In genomic region chr8:120737166-120737565, GRCm38 (mm10) we compare ENCODE assay signal across 8 mouse cellular contexts. TPM values are rescaled to one million over a fixed set of nuclear protein-coding genes. Genes with fewer than 3 reads are reported as not detected.
A peak's percentile ranks its signal among the peaks of the same experiment; 100 is the strongest.
DNase-seq lines count a peak whose midpoint lies in the region; ATAC-seq and TF ChIP-seq lines count a peak whose summit lies in the region.
"Had no signal": no experiment of that assay in that cellular context is flagged by ENCODE, and none has a peak within 500 bp of the region (broad histone marks: within the 10 kb centered on the region; RNA-seq: fewer than 3 reads in every experiment).

No protein-coding gene starts in this region.

- TF ChIP-seq POLR2A in bone marrow macrophage, adult 2 months (IDR thresholded peaks at IDR 0.05; ENCODE audit: borderline replicate concordance, low read depth, low read length), result no peak

- H3K9ac ChIP-seq in kidney, embryonic 15.5 days, result no peak overlapping the region
- H3K9ac ChIP-seq in liver, embryonic 13.5 days, result no peak overlapping the region; the same call in 1 of the 2 replicates

- H3K4me3 ChIP-seq in kidney, embryonic 15.5 days (replicated peaks), result peak overlapping the region; percentile 47; the same call in 1 of the 2 replicates
- H3K4me3 ChIP-seq in bone marrow macrophage, adult 2 months (ENCODE audit: insufficient read depth, low read length), result peak overlapping the region; percentile 91
- peak overlapping the region; percentile 47 for H3K4me3 ChIP-seq in liver, embryonic 13.5 days (replicated peaks)

- DNase-seq in kidney, postnatal 14 days, result no peak
- peak; percentile 58 for DNase-seq in A20 (ENCODE audit: low read depth, low spot score)
- no peak for DNase-seq in liver, embryonic 13.5 days
- DNase-seq in adrenal gland, postnatal 14 days, result no peak
- DNase-seq in frontal cortex, postnatal 25 days (ENCODE audit: low spot score in 2 of 2), result no peak

- H3K4me2 ChIP-seq in kidney, embryonic 15.5 days, result peak overlapping the region; percentile 87; the same call in 1 of the 2 replicates
- H3K4me2 ChIP-seq in liver, embryonic 13.5 days, result peak overlapping the region; percentile 67

- whole genome bisulfite sequencing in kidney, embryonic 15.5 days, result 67% methylated on average over 7 of the region's 7 CpGs
- 42% methylated on average over 7 of the region's 7 CpGs for WGBS in liver, embryonic 13.5 days (ENCODE audit: insufficient replicate concordance)

- H3K27ac ChIP-seq in kidney, embryonic 15.5 days, result no peak overlapping the region
- peak overlapping the region; percentile 83 for H3K27ac ChIP-seq in bone marrow macrophage, adult 2 months (ENCODE audit: insufficient read depth, low read depth, low read length)
- H3K27ac ChIP-seq in liver, embryonic 13.5 days, result no peak overlapping the region

- peaks cover 25% of the 10 kb centered on the region for H3K4me1 ChIP-seq in kidney, embryonic 15.5 days
- peaks cover 32% of the 10 kb centered on the region for H3K4me1 ChIP-seq in bone marrow macrophage, adult 2 months (ENCODE audit: control insufficient read depth, insufficient read depth, low read length)
- H3K4me1 ChIP-seq in liver, embryonic 13.5 days (replicated peaks), result 0 out of 2 replicates have a peak, but pooled peaks cover 3% of the 10 kb centered on the region

- TF ChIP-seq CTCF in bone marrow macrophage, adult 2 months (IDR thresholded peaks at IDR 0.05; ENCODE audit: low read depth, low read length), result no peak

- H3K9me3 ChIP-seq in kidney, embryonic 15.5 days (replicated peaks), result no peaks in the 10 kb centered on the region
- no peaks in the 10 kb centered on the region for H3K9me3 ChIP-seq in liver, embryonic 13.5 days (replicated peaks)

- peaks cover 56% of the 10 kb centered on the region for H3K27me3 ChIP-seq in kidney, embryonic 15.5 days
- peaks cover 47% of the 10 kb centered on the region for H3K27me3 ChIP-seq in liver, embryonic 13.5 days

- ATAC-seq in kidney, embryonic 15.5 days (replicated peaks; ENCODE audit: low FRiP score), result no peak
- ATAC-seq in liver, embryonic 13.5 days (ENCODE audit: low read depth), result no peak

- no peaks in the 10 kb centered on the region for H3K36me3 ChIP-seq in kidney, embryonic 15.5 days
- no peaks in the 10 kb centered on the region for H3K36me3 ChIP-seq in liver, embryonic 13.5 days

RNA-seq across cellular contexts. Expression of gene Irf8, which starts 1.0 kb away (rescaled TPM):
- polyA plus RNA-seq in kidney, embryonic 15.5 days (2015; fragmentation: Nextera tagmentation; extraction: Ambion mirVana), result 9.6 and 11.5 TPM in 2 replicates
- 157 and 163 TPM in 2 replicates for polyA plus RNA-seq in bone marrow macrophage, adult 2 months (2012; ENCODE audit: insufficient read depth, insufficient read length, missing spikeins)
- 11.6 and 12.1 TPM in 2 replicates for polyA plus RNA-seq in liver, embryonic 13.5 days (2015; fragmentation: Nextera tagmentation; extraction: Ambion mirVana)
- 16.9 and 31.7 TPM in 2 replicates for total RNA-seq in adrenal gland, postnatal 14 days (2021)
- total RNA-seq: MEL had no signal

Comparison
In these comparisons a context has a peak if more than half of its experiments do, and no peak if none do; other contexts are left out.
1. RNA of gene Irf8, which starts 1.0 kb away (polyA plus RNA-seq): 157 to 163 TPM in bone marrow macrophage, adult 2 months; 11.6 to 12.1 TPM in liver, embryonic 13.5 days and 9.6 to 11.5 TPM in kidney, embryonic 15.5 days; every median in the first group is over 10 times any median in the second.
2. Peak in every context shown above with its lines, with median percentiles within 50 percentile points of each other: H3K4me3 ChIP-seq.